Mouse (Mus musculus): Measurements from ENCODE around the gene Rps18.

DNA sequence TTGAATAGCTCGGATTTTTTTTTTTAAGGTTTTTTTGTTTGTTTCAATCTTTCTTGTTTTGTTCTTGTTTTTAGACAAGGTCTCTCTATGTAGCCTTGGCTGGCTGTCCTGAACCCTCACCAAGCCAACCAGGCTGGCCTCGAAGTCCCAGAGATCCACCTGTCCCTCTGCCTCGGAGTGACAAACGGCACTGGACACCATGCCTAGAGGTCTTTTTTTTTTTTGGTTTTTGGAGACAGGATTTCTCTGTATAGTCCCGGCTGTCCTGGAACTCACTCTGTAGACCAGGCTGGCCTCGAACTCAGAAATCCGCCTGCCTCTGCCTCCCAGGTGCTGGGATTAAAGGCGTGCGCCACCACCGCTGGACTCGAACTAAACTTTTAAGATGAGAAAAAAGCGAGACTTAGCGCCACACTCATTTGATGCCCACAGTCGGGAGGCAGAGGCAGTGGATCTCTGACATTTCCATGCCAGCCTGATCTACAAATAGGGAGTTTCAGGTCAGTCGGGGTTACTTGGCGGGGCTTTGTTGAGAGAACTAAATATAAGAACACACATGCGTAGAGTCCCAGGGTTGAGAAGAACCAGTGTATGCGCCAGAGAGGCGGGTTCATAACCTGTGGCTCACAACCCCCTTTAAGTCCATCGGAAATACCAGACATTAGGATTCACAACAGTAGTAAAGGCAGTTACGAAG, 27.4 kb downstream of the Rps18 start:
- TF ChIP-seq CTCF (conservative IDR thresholded peaks at IDR 0.05; ENCODE audit: low read length) (no peak), POU5F1 (IDR thresholded peaks at IDR 0.05; ENCODE audit: borderline replicate concordance, low read length) (no peak)

All from E14TG2a.4 (cell line).